Mouse (Mus musculus) hindbrain, postnatal 0 days (tissue): ENCODE results near the gene Mier2. TPM values are rescaled to one million over a fixed set of nuclear protein-coding genes. Genes with fewer than 3 reads are reported as not detected.

Source experiments
- ATAC-seq: fragments of 200-750 bp; cut with Nextera tagmentation; 2 replicates; pipeline ENCODE4 v1.8.0; 2017; ENCODE audit warnings: mild to moderate bottlenecking, moderate TSS enrichment, moderate library complexity
- DNase-seq: peaks from one replicate; pipeline ENCODE4 v3.0.0-alpha.2; 2015; ENCODE audit warnings: low spot score
- H3K27ac ChIP-seq: fragments of 300-500 bp; sonication (generic); 2 replicates; pipeline ENCODE4 v1.5.1; 2014; ENCODE audit warnings: mild to moderate bottlenecking
- H3K27me3 ChIP-seq: fragments of 300-500 bp; sonication (generic); 2 replicates; pipeline ENCODE4 v1.6.1; 2014; ENCODE audit warnings: low read length, mixed read lengths; ENCODE audit not compliant: insufficient read depth
- H3K36me3 ChIP-seq: fragments of 300-500 bp; sonication (generic); 2 replicates; pipeline ENCODE4 v1.6.1; 2014; ENCODE audit warnings: low read length, mixed read lengths; ENCODE audit not compliant: insufficient read depth
- H3K4me1 ChIP-seq: fragments of 300-500 bp; sonication (generic); 2 replicates; pipeline ENCODE4 v1.6.1; 2014; ENCODE audit warnings: antibody characterized with exemption, low read length, mixed read lengths; ENCODE audit not compliant: insufficient read depth
- H3K4me2 ChIP-seq: fragments of 300-500 bp; sonication (generic); 2 replicates; pipeline ENCODE4 v1.6.1; 2014; ENCODE audit warnings: low read depth, mild to moderate bottlenecking, low read length, moderate library complexity, mixed read lengths
- H3K4me3 ChIP-seq: fragments of 300-500 bp; sonication (generic); 2 replicates; pipeline ENCODE4 v1.5.1; 2014; ENCODE audit warnings: low read length
- H3K9ac ChIP-seq: fragments of 300-500 bp; sonication (generic); replicated peaks from 2 replicates; pipeline ENCODE4 v1.6.1; 2014; ENCODE audit warnings: mild to moderate bottlenecking, low read length, moderate library complexity, mixed read lengths
- H3K9me3 ChIP-seq: fragments of 300-500 bp; sonication (generic); 2 replicates; pipeline ENCODE4 v1.6.1; 2016; ENCODE audit warnings: low read length, mixed read lengths
- CTCF ChIP-seq: IDR thresholded peaks from 2 replicates; pipeline ENCODE4 v1.5.1; 2016; ENCODE audit warnings: antibody characterized with exemption, control low read depth, low read depth
- WGBS: fragments of 180-500 bp; shearing (Covaris S2); extraction: QIAGEN DNeasy Blood & Tissue Kit; methylation state at CpG from one replicate; pipeline ENCODE4 v1.1.7; 2014; 5-methylcytosine and 5-hydroxymethylcytosine counted together
- polyA plus RNA-seq: library from polyadenylated mRNA; unstranded; fragments of >200 nt; fragmentation: Nextera tagmentation; extraction: Ambion mirVana; gene quantifications from 2 replicates; pipeline ENCODE4 v1.2.1, GENCODE M21; 2015
- total RNA-seq: library from RNA; depleted of rRNA; stranded (reverse); fragments of >200 nt; gene quantifications from 2 replicates; pipeline ENCODE4 v1.2.3, GENCODE M21; 2014

The Mier2 gene
- total and polyA plus RNA-seq, 2 experiments from 2014 or later, result 36.3 to 115 TPM

DNA sequence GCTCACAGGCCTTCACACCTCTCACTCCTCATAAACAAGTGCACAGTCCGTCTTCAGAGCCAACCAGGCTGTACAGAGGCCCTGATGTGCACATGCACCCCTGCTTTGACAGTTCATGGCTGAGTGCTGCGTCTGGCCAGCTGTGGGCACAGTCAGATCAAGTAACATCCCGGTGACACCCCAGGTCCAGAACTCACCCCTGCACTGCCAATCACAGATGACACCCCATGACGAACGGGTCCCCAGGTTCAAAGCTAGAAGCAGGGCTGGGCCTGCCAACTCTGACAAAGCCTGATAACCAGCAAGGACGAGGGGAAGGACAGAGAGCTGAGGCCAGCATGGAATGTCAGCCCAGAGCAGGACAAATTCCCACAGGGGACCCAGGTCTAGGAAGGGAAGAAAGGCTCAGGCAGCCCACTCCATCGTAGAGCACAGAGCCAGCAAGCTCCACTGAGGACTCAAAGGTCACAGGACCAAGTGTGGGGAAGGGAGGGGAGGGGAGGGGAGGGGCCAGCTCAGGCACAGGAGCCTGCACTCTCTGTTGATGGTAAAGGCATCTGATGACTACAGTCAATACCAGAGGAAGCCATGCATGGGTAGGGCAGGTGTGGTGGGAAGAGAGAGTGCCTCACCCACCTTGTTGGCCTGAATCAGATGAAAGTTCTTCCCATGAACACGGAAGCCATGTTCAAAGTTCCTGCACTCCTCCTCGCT is 11.0 kb downstream of the Mier2 start:
- H3K27me3 ChIP-seq, result no peaks in the 10 kb centered on the region
- peaks cover 79% of the 10 kb centered on the region for H3K36me3 ChIP-seq
- H3K27ac ChIP-seq, result no peak overlapping the region
- DNase-seq (no peak), ATAC-seq (no peak)
- no peak for TF ChIP-seq CTCF
- no peak overlapping the region for H3K4me3 ChIP-seq
- no peak overlapping the region for H3K9ac ChIP-seq
- no peaks in the 10 kb centered on the region for H3K9me3 ChIP-seq
- 88% methylated on average over 9 of the region's 9 CpGs for WGBS
- H3K4me1 ChIP-seq, result no peaks in the 10 kb centered on the region
- no peak overlapping the region for H3K4me2 ChIP-seq

DNA sequence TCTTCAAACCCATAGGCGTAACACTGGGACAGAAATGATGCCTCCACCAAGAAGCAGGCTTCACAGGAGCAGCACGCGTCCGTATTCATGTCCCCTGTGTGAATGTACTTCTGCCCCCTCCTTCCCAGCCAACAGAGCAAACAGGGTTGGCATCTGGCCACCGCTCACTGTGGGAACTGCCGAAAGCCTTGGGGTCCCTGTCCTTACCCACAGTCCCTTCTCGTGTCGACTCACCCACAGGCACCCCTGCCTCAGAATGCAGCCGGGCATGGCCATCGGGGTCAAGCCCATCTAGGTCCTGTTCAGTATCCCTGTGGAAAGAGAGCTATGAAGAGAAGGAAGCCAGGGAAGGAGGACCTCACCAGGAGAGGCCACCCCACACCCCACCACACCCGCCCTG is 12.8 kb downstream of the Mier2 start:
- WGBS, result 83% methylated on average over 11 of the region's 11 CpGs
- no peak for DNase-seq
- H3K36me3 ChIP-seq, result peaks cover 63% of the 10 kb centered on the region

DNA sequence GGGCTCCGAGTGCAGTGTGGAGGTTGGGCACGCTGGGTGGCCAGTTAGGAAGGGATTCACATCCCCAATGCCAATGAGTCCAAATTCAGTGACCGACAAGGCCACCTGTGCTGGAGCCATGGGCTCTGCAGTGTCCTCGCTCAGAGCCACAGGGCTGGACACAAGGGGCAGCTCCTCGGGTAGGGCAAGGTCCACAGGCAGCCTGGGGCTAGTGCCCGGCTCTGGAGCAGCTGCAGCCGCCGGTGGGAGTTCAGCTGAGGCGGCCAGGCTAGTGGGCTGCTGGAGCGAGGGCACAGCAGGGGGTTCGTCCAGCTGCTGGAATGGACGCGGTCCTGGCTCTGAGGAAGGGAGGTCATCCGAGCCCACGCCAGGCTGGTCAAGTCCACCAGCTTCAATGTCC is 13.5 kb downstream of the Mier2 start:
- Histone ChIP-seq H3K27me3 (no peaks in the 10 kb centered on the region), H3K4me1 (no peaks in the 10 kb centered on the region), H3K4me2 (no peak overlapping the region), H3K27ac (no peak overlapping the region), H3K9me3 (no peaks in the 10 kb centered on the region), H3K36me3 (peaks cover 56% of the 10 kb centered on the region), H3K4me3 (no peak overlapping the region), H3K9ac (no peak overlapping the region)
- ATAC-seq, result no peak
- no peak for TF ChIP-seq CTCF
- WGBS, result 57% methylated on average over 15 of the region's 15 CpGs
- no peak for DNase-seq

More for the DNA sequence above, 12.8 kb downstream of the Mier2 start:
- H3K4me1 ChIP-seq, result no peaks in the 10 kb centered on the region
- no peak overlapping the region for H3K27ac ChIP-seq
- no peak for ATAC-seq
- no peak overlapping the region for H3K9ac ChIP-seq
- TF ChIP-seq CTCF, result no peak
- no peak overlapping the region for H3K4me2 ChIP-seq
- no peak overlapping the region for H3K4me3 ChIP-seq
- no peaks in the 10 kb centered on the region for H3K9me3 ChIP-seq
- H3K27me3 ChIP-seq, result no peaks in the 10 kb centered on the region

DNA sequence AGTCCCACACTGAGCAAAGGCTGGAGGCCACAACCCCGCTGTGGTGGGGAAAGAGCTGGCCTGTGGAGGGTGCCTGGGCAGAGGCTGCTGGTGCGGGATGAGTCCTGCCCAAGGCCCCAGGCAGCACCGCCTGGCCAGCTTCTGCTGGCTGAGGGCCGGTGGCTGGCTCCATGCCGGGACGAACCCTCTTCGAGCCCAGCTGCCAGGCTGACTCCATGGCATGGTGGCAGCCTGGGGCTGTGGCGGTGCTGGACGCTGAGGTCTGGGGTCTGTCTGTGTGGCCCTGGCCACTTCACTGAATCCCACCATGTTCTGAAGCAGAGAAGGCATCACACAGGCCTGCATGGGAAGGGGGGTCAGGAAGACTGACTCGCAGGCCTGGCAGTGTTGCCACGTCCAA is 14.3 kb downstream of the Mier2 start:
- Histone ChIP-seq H3K27ac (no peak overlapping the region), H3K4me3 (no peak overlapping the region), H3K9ac (no peak overlapping the region), H3K4me1 (no peaks in the 10 kb centered on the region), H3K4me2 (no peak overlapping the region), H3K9me3 (no peaks in the 10 kb centered on the region), H3K27me3 (no peaks in the 10 kb centered on the region), H3K36me3 (peaks cover 51% of the 10 kb centered on the region)
- DNase-seq (no peak), ATAC-seq (no peak)
- 89% methylated on average over 11 of the region's 11 CpGs for WGBS
- TF ChIP-seq CTCF, result no peak

DNA sequence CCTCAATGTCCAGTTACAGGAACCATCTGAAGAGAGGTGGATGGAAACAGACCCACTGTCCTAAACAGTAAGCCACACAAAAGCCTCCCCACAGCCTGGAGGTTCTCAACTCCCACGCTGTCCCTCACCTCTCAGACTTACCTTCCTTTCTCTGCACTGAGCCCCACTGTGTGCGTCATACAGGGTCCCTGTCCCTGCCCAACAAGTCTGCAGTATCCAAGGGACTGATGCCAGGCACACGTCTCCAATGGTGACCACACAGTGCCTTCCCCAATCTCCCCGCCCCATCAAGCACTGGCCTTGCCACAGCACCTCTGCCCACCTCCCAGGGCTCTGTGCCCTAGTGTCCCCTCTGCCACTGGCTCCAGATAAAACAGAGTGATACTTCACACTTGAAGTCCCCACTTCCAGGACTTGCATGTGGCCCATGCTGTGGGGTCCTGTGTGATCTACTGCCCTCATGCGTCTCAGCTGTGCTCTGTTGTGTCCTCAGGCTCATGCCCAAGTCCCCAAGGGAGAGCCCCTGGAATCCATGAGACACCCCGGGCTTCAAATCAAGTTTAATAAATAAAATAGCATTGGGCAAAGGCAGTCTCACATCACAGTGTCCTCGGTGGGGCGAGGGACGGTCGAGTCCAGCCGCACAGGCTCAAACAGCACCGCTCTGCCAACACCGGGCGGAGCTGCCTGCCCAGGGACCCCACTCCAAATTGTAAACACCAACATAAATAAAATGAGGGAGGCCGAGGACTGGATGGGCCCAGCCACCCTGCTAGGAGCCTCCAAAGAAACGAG is 15.1 kb downstream of the Mier2 start:
- no peak overlapping the region for H3K4me2 ChIP-seq
- H3K9ac ChIP-seq, result no peak overlapping the region
- H3K27ac ChIP-seq, result no peak overlapping the region
- no peaks in the 10 kb centered on the region for H3K9me3 ChIP-seq
- H3K4me1 ChIP-seq, result no peaks in the 10 kb centered on the region
- ATAC-seq, result no peak
- H3K4me3 ChIP-seq, result no peak overlapping the region
- no peaks in the 10 kb centered on the region for H3K27me3 ChIP-seq
- no peak for TF ChIP-seq CTCF
- peaks cover 46% of the 10 kb centered on the region for H3K36me3 ChIP-seq
- DNase-seq, result no peak
- WGBS, result 89% methylated on average over 16 of the region's 16 CpGs

DNA sequence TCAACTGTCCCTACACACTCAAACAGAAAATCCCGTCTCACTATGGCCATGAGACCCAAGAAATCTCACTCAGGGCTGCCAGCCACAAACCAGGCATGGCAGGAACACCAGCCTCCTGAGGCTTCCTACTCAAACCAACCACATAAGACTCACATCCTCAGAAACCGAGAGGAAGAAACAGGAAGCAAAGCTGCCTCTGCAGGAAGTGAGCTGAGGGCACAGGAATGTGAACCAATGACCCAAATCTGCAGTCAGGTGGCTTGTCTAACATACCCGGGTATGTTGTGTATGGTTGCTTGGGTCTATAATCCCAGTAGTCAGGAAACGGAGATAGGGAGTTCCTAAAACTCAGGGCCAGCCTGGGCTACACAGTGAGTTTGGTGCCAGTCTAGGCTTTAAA is 16.1 kb downstream of the Mier2 start:
- ATAC-seq (no peak), DNase-seq (no peak)
- Histone ChIP-seq H3K27me3 (no peaks in the 10 kb centered on the region), H3K27ac (no peak overlapping the region), H3K4me2 (no peak overlapping the region), H3K4me1 (no peaks in the 10 kb centered on the region), H3K36me3 (peaks cover 37% of the 10 kb centered on the region), H3K9me3 (no peaks in the 10 kb centered on the region), H3K9ac (no peak overlapping the region), H3K4me3 (no peak overlapping the region)
- no peak for TF ChIP-seq CTCF
- WGBS, result 76% methylated on average over 4 of the region's 4 CpGs

DNA sequence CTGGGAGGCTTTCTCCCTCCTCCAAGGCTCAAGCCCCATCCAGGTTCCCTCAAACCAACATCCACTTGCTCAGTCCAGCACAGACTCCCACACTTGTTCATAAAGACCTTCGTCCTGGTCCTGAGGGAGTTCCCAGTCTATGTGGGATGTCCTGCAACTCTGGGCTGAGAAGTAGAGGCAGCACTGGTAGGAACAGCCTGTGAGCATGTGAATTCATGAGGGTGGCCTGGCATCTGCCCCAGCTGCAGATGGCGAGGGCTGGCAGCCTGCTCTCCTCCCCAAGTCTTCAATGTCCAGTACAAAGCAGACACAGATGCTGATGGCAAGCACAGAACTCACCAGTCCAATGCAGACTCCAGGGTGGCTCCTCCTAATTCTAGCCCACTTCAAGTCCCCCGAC is 16.7 kb downstream of the Mier2 start:
- no peak for ATAC-seq
- DNase-seq, result no peak
- whole genome bisulfite sequencing, result 78% methylated on average over 3 of the region's 3 CpGs
- Histone ChIP-seq H3K4me2 (no peak overlapping the region), H3K36me3 (peaks cover 32% of the 10 kb centered on the region), H3K4me1 (peaks cover 3% of the 10 kb centered on the region; the same call in 1 of the 2 replicates), H3K27ac (no peak overlapping the region), H3K27me3 (no peaks in the 10 kb centered on the region), H3K9ac (no peak overlapping the region), H3K9me3 (no peaks in the 10 kb centered on the region), H3K4me3 (no peak overlapping the region)
- no peak for TF ChIP-seq CTCF
